Mouse (Mus musculus) embryonic fibroblast, embryonic 13.5 days (primary cell): ENCODE measurements around the gene Scp2.

Experiments used
- CTCF ChIP-seq: IDR thresholded peaks from 2 replicates; pipeline ENCODE4 v1.5.1; 2011; ENCODE audit warnings: mild to moderate bottlenecking, control low read depth, low read length, moderate library complexity, borderline replicate concordance; ENCODE audit not compliant: insufficient read depth
- POLR2A ChIP-seq: IDR thresholded peaks from 2 replicates; pipeline ENCODE4 v1.6.1; 2011; ENCODE audit warnings: low read depth, mild to moderate bottlenecking, control low read depth, low read length, moderate library complexity

- no peak for TF ChIP-seq POLR2A
- no peak for TF ChIP-seq CTCF
Measured at GRCm38 (mm10) chr4:108080876-108081275, 63.9 kb downstream of the Scp2 start.
